Mouse (Mus musculus): ENCODE measurements around the gene Zfp771. TPM values are rescaled to one million over a fixed set of nuclear protein-coding genes. Genes with fewer than 3 reads are reported as not detected.
A peak's percentile ranks its signal among the peaks of the same experiment; 100 is the strongest.

Gene Zfp771
- total RNA-seq, 2 experiments from 2014 or later, result 14.1 to 16.6 TPM

GRCm38 (mm10) chr7:127273925-127274789 lies 30.1 kb downstream of the Zfp771 start, which contains the start of gene Sephs2:
Gene Sephs2 (minus strand): TSS chr7:127274055.
- ATAC-seq (replicated peaks; ENCODE audit: low FRiP score, low TSS enrichment, poor library complexity, severe bottlenecking), result peak; percentile 88

- ATAC-seq (replicated peaks; ENCODE audit: low FRiP score, low TSS enrichment, poor library complexity, severe bottlenecking), result no peak
Observed at GRCm38 (mm10) chr7:127276519-127276961, 32.5 kb downstream of the Zfp771 start.

GRCm38 (mm10) chr7:127278311-127278710 lies 34.2 kb downstream of the Zfp771 start:
- peak; percentile 64 for ATAC-seq (replicated peaks; ENCODE audit: low FRiP score, low TSS enrichment, poor library complexity, severe bottlenecking)

GRCm38 (mm10) chr7:127280092-127280491 lies 36.0 kb downstream of the Zfp771 start:
- ATAC-seq (replicated peaks; ENCODE audit: low FRiP score, low TSS enrichment, poor library complexity, severe bottlenecking), result no peak

- ATAC-seq (replicated peaks; ENCODE audit: low FRiP score, low TSS enrichment, poor library complexity, severe bottlenecking), result 0 out of 2 replicates have a peak, but pooled peaks have one; percentile 39
Observed at GRCm38 (mm10) chr7:127281114-127281513, 37.0 kb downstream of the Zfp771 start.

- ATAC-seq (replicated peaks; ENCODE audit: low FRiP score, low TSS enrichment, poor library complexity, severe bottlenecking), result no peak
Observed at GRCm38 (mm10) chr7:127282190-127282589, 38.1 kb downstream of the Zfp771 start.

GRCm38 (mm10) chr7:127285154-127285553 lies 41.1 kb downstream of the Zfp771 start:
- ATAC-seq (replicated peaks; ENCODE audit: low FRiP score, low TSS enrichment, poor library complexity, severe bottlenecking), result peak; percentile 95

- no peak for ATAC-seq (replicated peaks; ENCODE audit: low FRiP score, low TSS enrichment, poor library complexity, severe bottlenecking)
Observed at GRCm38 (mm10) chr7:127287940-127288339, 43.9 kb downstream of the Zfp771 start.

GRCm38 (mm10) chr7:127289306-127289705 lies 45.2 kb downstream of the Zfp771 start:
- ATAC-seq (replicated peaks; ENCODE audit: low FRiP score, low TSS enrichment, poor library complexity, severe bottlenecking), result no peak

- no peak for ATAC-seq (replicated peaks; ENCODE audit: low FRiP score, low TSS enrichment, poor library complexity, severe bottlenecking)
Observed at GRCm38 (mm10) chr7:127290142-127290541, 46.1 kb downstream of the Zfp771 start.

GRCm38 (mm10) chr7:127296098-127296497 lies 52.0 kb downstream of the Zfp771 start, which contains the start of gene Itgal:
Gene Itgal (plus strand): TSS chr7:127296260.
- peak; percentile 36; the same call in 1 of the 2 replicates for ATAC-seq (replicated peaks; ENCODE audit: low FRiP score, low TSS enrichment, poor library complexity, severe bottlenecking)

- ATAC-seq (replicated peaks; ENCODE audit: low FRiP score, low TSS enrichment, poor library complexity, severe bottlenecking), result no peak
Observed at GRCm38 (mm10) chr7:127296786-127297555, 52.9 kb downstream of the Zfp771 start.

GRCm38 (mm10) chr7:127297586-127298193 lies 53.6 kb downstream of the Zfp771 start:
- no peak for ATAC-seq (replicated peaks; ENCODE audit: low FRiP score, low TSS enrichment, poor library complexity, severe bottlenecking)

Other genes with a start within 250 kb of the Zfp771 start
- 5.6 and 7.9 TPM in 2 replicates for gene Mvp, start 229.7 kb upstream of the Zfp771 start, total RNA-seq (2014; fragmentation: Nextera tagmentation)
- gene Mvp, start 229.7 kb upstream of the Zfp771 start, total RNA-seq (2017), result 13.5 and 19.7 TPM in 2 replicates
- 0.66 TPM in 1 of 2 replicates, not detected in the other for gene Pagr1b, start 227.8 kb upstream of the Zfp771 start, total RNA-seq (2014; fragmentation: Nextera tagmentation)
- 4.5 and 8.7 TPM in 2 replicates for gene Pagr1b, start 227.8 kb upstream of the Zfp771 start, total RNA-seq (2017)
- 62.5 and 66.9 TPM in 2 replicates for gene Pagr1a, start 226.9 kb upstream of the Zfp771 start, total RNA-seq (2014; fragmentation: Nextera tagmentation)
- gene Pagr1a, start 226.9 kb upstream of the Zfp771 start, total RNA-seq (2017), result 24.5 TPM in 1 of 2 replicates, not detected in the other
- gene Gm42742, start 223.2 kb upstream of the Zfp771 start, total RNA-seq (2014; fragmentation: Nextera tagmentation), result 0.47 and 3.3 TPM in 2 replicates
- gene Gm42742, start 223.2 kb upstream of the Zfp771 start, total RNA-seq (2017), result 22.6 TPM in 1 of 2 replicates, not detected in the other
- gene Prrt2, start 223.1 kb upstream of the Zfp771 start, total RNA-seq (2014; fragmentation: Nextera tagmentation), result 0.74 and 2.0 TPM in 2 replicates
- gene Prrt2, start 223.1 kb upstream of the Zfp771 start, total RNA-seq (2017), result 0.80 and 2.3 TPM in 2 replicates
- 256 and 270 TPM in 2 replicates for gene Maz, start 217.2 kb upstream of the Zfp771 start, total RNA-seq (2014; fragmentation: Nextera tagmentation)
- 54.2 and 70.0 TPM in 2 replicates for gene Maz, start 217.2 kb upstream of the Zfp771 start, total RNA-seq (2017)
- 68.1 and 120 TPM in 2 replicates for gene Kif22, start 201.8 kb upstream of the Zfp771 start, total RNA-seq (2014; fragmentation: Nextera tagmentation)
- 56.1 and 67.7 TPM in 2 replicates for gene Kif22, start 201.8 kb upstream of the Zfp771 start, total RNA-seq (2017)
- 61.9 and 97.7 TPM in 2 replicates for gene Zg16, start 156.9 kb upstream of the Zfp771 start, total RNA-seq (2014; fragmentation: Nextera tagmentation)
- 27.8 and 47.2 TPM in 2 replicates for gene Zg16, start 156.9 kb upstream of the Zfp771 start, total RNA-seq (2017)
- 17.6 and 18.5 TPM in 2 replicates for gene AI467606, start 152.9 kb upstream of the Zfp771 start, total RNA-seq (2014; fragmentation: Nextera tagmentation)
- 14.2 and 17.9 TPM in 2 replicates for gene AI467606, start 152.9 kb upstream of the Zfp771 start, total RNA-seq (2017)
- 4.4 and 8.2 TPM in 2 replicates for gene Qprt, start 122.0 kb upstream of the Zfp771 start, total RNA-seq (2014; fragmentation: Nextera tagmentation)
- 1.7 and 5.3 TPM in 2 replicates for gene Qprt, start 122.0 kb upstream of the Zfp771 start, total RNA-seq (2017)
- 134 and 142 TPM in 2 replicates for gene Spn, start 106.5 kb upstream of the Zfp771 start, total RNA-seq (2014; fragmentation: Nextera tagmentation)
- 294 and 351 TPM in 2 replicates for gene Spn, start 106.5 kb upstream of the Zfp771 start, total RNA-seq (2017)
- gene Cd2bp2, start 48.2 kb upstream of the Zfp771 start, total RNA-seq (2014; fragmentation: Nextera tagmentation), result 49.6 and 54.8 TPM in 2 replicates
- gene Cd2bp2, start 48.2 kb upstream of the Zfp771 start, total RNA-seq (2017), result 51.8 and 63.3 TPM in 2 replicates
- 25.5 and 35.8 TPM in 2 replicates for gene Tbc1d10b, start 35.8 kb upstream of the Zfp771 start, total RNA-seq (2014; fragmentation: Nextera tagmentation)
- gene Tbc1d10b, start 35.8 kb upstream of the Zfp771 start, total RNA-seq (2017), result 23.9 and 41.0 TPM in 2 replicates
- gene Mylpf, start 35.4 kb upstream of the Zfp771 start, total RNA-seq (2014; fragmentation: Nextera tagmentation), result 36.1 and 48.6 TPM in 2 replicates
- 22.2 and 30.8 TPM in 2 replicates for gene Mylpf, start 35.4 kb upstream of the Zfp771 start, total RNA-seq (2017)
- gene Zfp553, start 11.2 kb upstream of the Zfp771 start, total RNA-seq (2014; fragmentation: Nextera tagmentation), result 17.0 and 18.3 TPM in 2 replicates
- 22.7 and 31.7 TPM in 2 replicates for gene Zfp553, start 11.2 kb upstream of the Zfp771 start, total RNA-seq (2017)
- gene Sept1, start 11.1 kb upstream of the Zfp771 start, total RNA-seq (2014; fragmentation: Nextera tagmentation), result 41.3 and 47.7 TPM in 2 replicates
- gene Sept1, start 11.1 kb upstream of the Zfp771 start, total RNA-seq (2017), result 24.8 and 25.5 TPM in 2 replicates
- gene Dctpp1, start 16.4 kb downstream of the Zfp771 start, total RNA-seq (2014; fragmentation: Nextera tagmentation), result 61.0 and 138 TPM in 2 replicates
- 44.5 and 48.2 TPM in 2 replicates for gene Dctpp1, start 16.4 kb downstream of the Zfp771 start, total RNA-seq (2017)
- gene Sephs2, start 29.8 kb downstream of the Zfp771 start, total RNA-seq (2014; fragmentation: Nextera tagmentation), result 61.7 and 74.2 TPM in 2 replicates
- 115 and 130 TPM in 2 replicates for gene Sephs2, start 29.8 kb downstream of the Zfp771 start, total RNA-seq (2017)
- gene Itgal, start 52.0 kb downstream of the Zfp771 start, total RNA-seq (2014; fragmentation: Nextera tagmentation), result 5.5 and 11.4 TPM in 2 replicates
- 2.6 and 4.6 TPM in 2 replicates for gene Itgal, start 52.0 kb downstream of the Zfp771 start, total RNA-seq (2017)
- 3.5 and 8.4 TPM in 2 replicates for gene Zfp768, start 101.3 kb downstream of the Zfp771 start, total RNA-seq (2014; fragmentation: Nextera tagmentation)
- gene Zfp768, start 101.3 kb downstream of the Zfp771 start, total RNA-seq (2017), result 3.0 and 4.4 TPM in 2 replicates
- 7.7 and 8.3 TPM in 2 replicates for gene Zfp747, start 131.8 kb downstream of the Zfp771 start, total RNA-seq (2014; fragmentation: Nextera tagmentation)
- gene Zfp747, start 131.8 kb downstream of the Zfp771 start, total RNA-seq (2017), result 4.0 and 10.9 TPM in 2 replicates
- 2.3 and 4.0 TPM in 2 replicates for gene 9130019O22Rik, start 142.9 kb downstream of the Zfp771 start, total RNA-seq (2014; fragmentation: Nextera tagmentation)
- gene 9130019O22Rik, start 142.9 kb downstream of the Zfp771 start, total RNA-seq (2017), result 3.6 and 4.8 TPM in 2 replicates
- 3.1 and 8.6 TPM in 2 replicates for gene E430018J23Rik, start 149.4 kb downstream of the Zfp771 start, total RNA-seq (2014; fragmentation: Nextera tagmentation)
- 7.8 TPM in 2 replicates for gene E430018J23Rik, start 149.4 kb downstream of the Zfp771 start, total RNA-seq (2017)
- gene Zfp764, start 162.5 kb downstream of the Zfp771 start, total RNA-seq (2014; fragmentation: Nextera tagmentation), result 1.8 and 6.5 TPM in 2 replicates
- 3.7 and 4.2 TPM in 2 replicates for gene Zfp764, start 162.5 kb downstream of the Zfp771 start, total RNA-seq (2017)
- 6.9 and 14.9 TPM in 2 replicates for gene Zfp688, start 177.8 kb downstream of the Zfp771 start, total RNA-seq (2014; fragmentation: Nextera tagmentation)
- 6.8 and 11.2 TPM in 2 replicates for gene Zfp688, start 177.8 kb downstream of the Zfp771 start, total RNA-seq (2017)
- 3.6 and 5.8 TPM in 2 replicates for gene Zfp689, start 204.9 kb downstream of the Zfp771 start, total RNA-seq (2014; fragmentation: Nextera tagmentation)
- gene Zfp689, start 204.9 kb downstream of the Zfp771 start, total RNA-seq (2017), result 2.0 and 2.5 TPM in 2 replicates
- gene Prr14, start 215.3 kb downstream of the Zfp771 start, total RNA-seq (2014; fragmentation: Nextera tagmentation), result 76.2 and 109 TPM in 2 replicates
- gene Prr14, start 215.3 kb downstream of the Zfp771 start, total RNA-seq (2017), result 33.1 and 34.2 TPM in 2 replicates
- gene Fbrs, start 234.9 kb downstream of the Zfp771 start, total RNA-seq (2014; fragmentation: Nextera tagmentation), result 86.2 and 111 TPM in 2 replicates
- 11.8 and 17.7 TPM in 2 replicates for gene Fbrs, start 234.9 kb downstream of the Zfp771 start, total RNA-seq (2017)